Mouse (Mus musculus) cerebellum, postnatal 14 days (tissue): ENCODE data around the gene Mcub.

Experiments
- DNase-seq, 2 experiments: peaks; one replicate each; pipeline ENCODE4 v3.0.0; 2021; ENCODE audit warnings: mixed read lengths in 2 of 2

Mcub gene

DNA sequence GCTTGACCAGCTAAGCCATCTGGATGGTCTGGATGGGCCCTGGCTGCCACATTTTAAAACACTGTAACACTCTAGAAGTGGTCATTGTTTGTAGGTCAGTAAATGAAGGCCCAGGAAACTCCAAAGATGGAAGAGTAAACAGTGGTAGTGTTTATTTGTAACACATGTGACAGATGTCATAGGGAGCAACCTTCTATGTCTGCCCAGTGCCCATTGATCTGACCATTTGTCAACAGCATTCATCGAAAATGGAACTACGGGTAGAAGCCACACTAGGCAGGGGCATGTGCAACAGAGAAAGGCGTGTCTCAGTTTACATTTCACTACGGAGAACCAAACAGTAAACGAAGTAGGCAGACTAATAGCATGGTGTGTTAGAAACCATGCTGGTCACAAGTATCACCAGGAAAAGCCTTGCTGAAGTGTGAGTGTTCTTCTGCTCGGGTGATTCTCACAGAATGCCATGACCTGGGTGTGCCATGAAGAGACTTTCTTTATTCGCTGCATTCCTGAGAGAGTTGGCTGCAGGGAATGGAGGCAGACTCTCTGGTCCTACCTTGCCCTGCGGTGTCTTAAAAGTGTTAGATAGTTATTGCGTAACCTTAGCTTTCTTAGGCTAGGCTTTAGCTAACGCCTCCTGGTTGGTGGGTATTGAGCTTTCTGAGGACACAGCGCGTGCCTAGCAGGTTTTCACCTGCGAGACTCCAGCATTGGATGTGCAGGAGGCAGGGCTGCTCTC lies 82.1 kb downstream of the Mcub start:
- no peak for DNase-seq

DNA sequence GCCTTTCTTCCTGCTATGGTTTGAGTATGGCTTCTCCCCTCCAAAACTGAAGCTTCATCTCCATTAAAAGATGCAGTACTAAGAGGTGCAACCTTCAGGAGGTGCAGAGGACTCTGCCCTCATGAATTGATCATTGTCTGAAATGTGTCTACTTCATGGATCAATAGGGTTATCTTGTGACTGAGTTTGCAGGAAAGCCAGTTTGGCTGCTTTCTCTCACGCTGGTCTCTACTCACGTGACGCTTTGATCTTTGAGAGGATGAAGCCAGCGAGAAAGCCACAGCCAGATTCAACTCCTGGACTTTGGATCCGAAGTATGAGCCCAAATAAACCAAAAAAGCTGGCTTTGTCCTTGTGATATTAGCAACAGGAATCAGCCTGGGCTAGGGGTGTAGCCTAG lies 83.6 kb downstream of the Mcub start:
- no peak for DNase-seq

DNA sequence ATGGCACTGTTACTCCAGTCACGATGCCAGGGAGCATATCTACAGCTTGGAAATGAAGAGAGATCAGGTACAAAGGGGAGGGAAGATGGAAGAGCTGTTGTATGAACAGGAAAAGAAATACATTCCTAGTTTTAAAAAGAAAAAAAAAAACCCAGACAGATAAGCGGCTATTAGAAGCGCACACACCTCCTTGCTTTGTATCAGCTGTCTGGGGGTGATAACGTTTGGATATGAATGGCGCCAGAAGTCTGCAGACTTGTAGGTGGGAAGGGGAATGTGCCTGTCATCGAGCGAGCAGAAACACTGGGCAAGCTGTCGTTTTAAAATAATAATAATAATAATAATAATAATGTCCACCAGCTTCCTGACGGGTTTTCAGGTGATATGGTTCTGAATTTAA lies 84.4 kb downstream of the Mcub start:
- DNase-seq, result no peak

DNA sequence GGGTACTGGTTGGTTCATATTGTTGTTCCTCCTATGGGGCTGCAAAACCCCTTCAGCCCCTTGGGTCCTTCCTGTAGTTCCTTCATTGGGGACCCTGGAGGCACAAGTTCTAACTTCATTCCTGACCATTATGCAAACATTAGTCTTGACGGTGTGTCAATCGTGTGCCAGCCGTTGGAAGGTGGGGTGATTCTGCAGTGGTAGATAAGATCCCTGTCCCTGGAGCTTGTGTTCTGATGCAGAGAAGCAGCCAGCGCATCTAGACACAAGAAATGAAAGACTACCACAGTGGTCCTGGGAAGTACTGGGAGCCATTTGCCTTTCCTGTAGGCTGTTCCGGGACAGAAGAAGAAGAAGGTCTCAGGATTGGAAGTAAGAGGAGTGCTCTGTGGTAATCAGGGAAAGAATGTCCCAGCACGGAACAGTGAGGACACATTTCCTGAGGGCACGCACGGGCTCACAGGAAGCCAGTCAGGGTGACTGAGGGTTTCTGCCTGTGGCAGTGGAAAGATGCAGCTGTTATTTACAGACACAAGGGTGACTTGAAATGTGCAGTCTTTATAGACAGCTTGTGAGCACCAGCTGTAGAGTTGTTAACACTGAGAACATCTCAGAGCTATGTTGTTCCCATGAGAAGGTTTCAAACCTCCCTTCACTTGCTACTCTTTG lies 88.9 kb downstream of the Mcub start:
- no peak for DNase-seq

DNA sequence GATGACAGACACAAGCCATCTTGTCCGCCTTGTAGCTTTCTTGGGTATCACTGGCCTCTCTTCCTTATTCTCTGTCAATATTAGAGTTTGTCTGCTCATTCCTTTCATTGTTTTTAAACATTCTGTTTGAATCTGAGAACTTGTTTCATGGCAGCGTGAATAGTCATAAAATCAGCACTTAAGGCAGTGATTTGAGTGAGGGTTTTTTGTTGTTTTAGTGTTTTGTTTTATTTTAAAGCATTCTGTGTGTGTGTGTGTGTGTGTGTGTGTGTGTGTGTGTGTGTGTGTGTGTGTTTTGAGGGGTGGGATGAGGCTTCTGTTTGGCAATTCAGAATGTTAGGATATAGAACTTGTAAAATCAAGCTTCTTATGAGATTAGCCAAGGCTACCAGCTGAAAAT lies 90.1 kb downstream of the Mcub start:
- DNase-seq, result no peak

DNA sequence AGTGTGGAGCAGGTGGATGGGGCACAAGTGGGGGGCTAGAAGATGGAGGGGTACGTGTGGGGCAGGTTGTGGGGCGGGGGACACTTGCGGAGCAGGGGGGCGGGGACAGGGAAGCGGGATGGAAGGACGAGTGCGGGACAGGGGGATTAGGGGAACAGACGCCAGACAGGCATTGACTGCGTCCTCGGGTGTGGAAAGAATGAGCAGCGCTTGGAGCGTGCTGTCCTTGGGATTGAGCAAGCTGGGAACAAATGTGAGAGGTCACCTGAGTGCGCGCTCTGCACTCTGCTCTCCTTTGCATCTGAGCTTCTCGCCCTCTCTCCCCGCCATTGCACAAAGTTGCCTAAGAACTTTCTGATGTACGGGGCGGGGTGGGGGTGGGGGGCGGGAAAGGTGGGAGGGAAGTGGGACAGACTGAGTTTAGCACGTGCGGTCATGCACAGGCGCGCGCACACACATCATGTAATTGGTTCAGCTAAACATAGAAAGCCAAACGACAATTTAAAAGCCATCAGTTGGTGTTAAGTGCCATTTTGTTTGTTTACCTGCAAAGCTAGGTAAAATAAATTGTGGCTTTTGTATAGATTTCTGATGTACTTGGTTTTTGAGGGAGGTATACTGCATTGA lies 90.8 kb downstream of the Mcub start:
- DNase-seq, result no peak

DNA sequence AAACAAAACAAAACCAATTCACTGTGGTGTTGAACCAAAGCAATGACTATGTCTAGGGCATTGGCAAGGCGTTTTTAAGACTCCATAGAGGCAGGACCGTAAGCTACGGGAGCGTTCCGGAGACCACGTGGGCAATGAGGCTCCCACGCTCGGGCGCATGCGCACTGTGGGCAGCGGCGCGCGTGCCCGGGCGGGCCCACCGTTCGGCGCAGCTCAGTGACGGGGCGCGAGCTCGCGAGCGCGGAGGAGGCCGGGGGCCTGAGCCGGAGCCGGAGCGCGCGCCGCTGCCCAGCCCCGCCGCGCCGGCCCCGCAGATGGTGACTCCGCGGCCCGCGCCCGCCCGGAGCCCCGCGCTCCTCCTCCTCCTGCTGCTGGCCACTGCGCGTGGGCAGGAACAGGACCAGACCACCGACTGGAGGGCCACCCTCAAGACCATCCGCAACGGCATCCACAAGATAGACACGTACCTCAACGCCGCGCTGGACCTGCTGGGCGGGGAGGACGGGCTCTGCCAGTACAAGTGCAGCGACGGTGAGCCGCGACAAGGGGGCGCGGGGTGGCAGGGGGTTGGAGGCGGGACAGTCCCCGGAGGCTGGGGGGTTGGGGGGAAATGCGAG lies 91.5 kb downstream of the Mcub start, which contains the start of gene Pla2g12a:
Gene Pla2g12a (plus strand): TSS at position 202 of the 617 bp plus-strand sequence.
- peak; percentile 96 to 98 for DNase-seq

DNA sequence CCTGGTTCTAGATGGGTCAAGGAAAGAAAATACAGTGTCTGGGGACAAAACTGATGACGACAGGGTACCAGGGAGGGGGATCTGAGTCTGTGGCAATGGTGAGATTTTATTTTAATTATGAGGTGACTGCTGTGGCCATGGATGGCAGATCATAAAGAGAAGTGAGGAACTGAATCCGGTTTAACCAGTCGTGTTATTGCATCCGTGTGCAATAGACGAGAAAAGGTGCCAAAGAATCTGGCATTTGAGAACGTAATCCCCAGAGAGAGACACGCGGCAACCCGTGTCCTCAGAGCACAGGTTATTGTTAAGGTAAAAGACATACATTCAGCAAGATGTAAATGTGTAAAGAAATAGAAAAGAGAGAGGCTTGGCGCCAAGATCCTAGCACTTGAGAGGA lies 92.7 kb downstream of the Mcub start:
- no peak for DNase-seq
